ENCODE assay signal across 8 mouse cellular contexts in genomic region chr5:52470551-52470950, GRCm38 (mm10). TPM values are rescaled to one million over a fixed set of nuclear protein-coding genes. Genes with fewer than 3 reads are reported as not detected.
DNase-seq lines count a peak whose midpoint lies in the region; ATAC-seq and TF ChIP-seq lines count a peak whose summit lies in the region.

No protein-coding gene starts in this region.

- H3K9ac ChIP-seq in lung, embryonic 14.5 days = no peak overlapping the region; the same call in 1 of the 2 replicates
- peak overlapping the region; percentile 94 for H3K9ac ChIP-seq in forebrain, embryonic 14.5 days (ENCODE audit: low read length)
- no peak overlapping the region for H3K9ac ChIP-seq in limb, embryonic 12.5 days (replicated peaks)

- H3K4me1 ChIP-seq in lung, embryonic 14.5 days (ENCODE audit: insufficient read depth) = no peaks in the 10 kb centered on the region
- peaks cover 3% of the 10 kb centered on the region; the same call in 1 of the 2 replicates for H3K4me1 ChIP-seq in forebrain, embryonic 14.5 days (ENCODE audit: control insufficient read depth, insufficient read depth, low read length)
- no peaks in the 10 kb centered on the region for H3K4me1 ChIP-seq in limb, embryonic 12.5 days (replicated peaks)
- peaks cover 10% of the 10 kb centered on the region for H3K4me1 ChIP-seq in olfactory bulb, adult 2 months (ENCODE audit: control insufficient read depth, insufficient read depth, low read length)
- no peaks in the 10 kb centered on the region; the same call in 1 of the 2 replicates for H3K4me1 ChIP-seq in thymus, adult 2 months (replicated peaks; ENCODE audit: control insufficient read depth, insufficient read depth, low read length)

- intact Hi-C loops in left cerebral cortex, postnatal 36 days (cut with DNase I) = loop anchor here (2.0 to 5.0 kb wide), 2 partner anchors 78 to 282 kb away; no protein-coding TSS in a partner anchor

- TF ChIP-seq CTCF in lung, embryonic 14.5 days (IDR thresholded peaks at IDR 0.05; ENCODE audit: low read depth) = no peak
- no peak for TF ChIP-seq CTCF in olfactory bulb, adult 2 months (IDR thresholded peaks at IDR 0.05; ENCODE audit: insufficient read depth, low read depth, low read length)
- no peak for TF ChIP-seq CTCF in thymus, adult 2 months (IDR thresholded peaks at IDR 0.05; ENCODE audit: borderline replicate concordance, control insufficient read depth, extremely low read depth, insufficient read depth, low read length, poor library complexity)

- no peaks in the 10 kb centered on the region for H3K9me3 ChIP-seq in lung, embryonic 14.5 days (ENCODE audit: low read depth, low read length)
- H3K9me3 ChIP-seq in forebrain, embryonic 14.5 days (replicated peaks; ENCODE audit: control insufficient read depth, low read length) = peaks cover 2% of the 10 kb centered on the region; the same call in 1 of the 2 replicates
- H3K9me3 ChIP-seq in limb, embryonic 12.5 days = no peaks in the 10 kb centered on the region

- 0 out of 2 replicates have a peak, but pooled peaks cover 7% of the 10 kb centered on the region for H3K27me3 ChIP-seq in lung, embryonic 14.5 days (ENCODE audit: insufficient read depth, low read length)
- no peaks in the 10 kb centered on the region for H3K27me3 ChIP-seq in forebrain, embryonic 14.5 days (replicated peaks; ENCODE audit: control insufficient read depth, insufficient read depth, low read length)
- peaks cover 35% of the 10 kb centered on the region for H3K27me3 ChIP-seq in limb, embryonic 12.5 days
- no peaks in the 10 kb centered on the region for H3K27me3 ChIP-seq in thymus, adult 2 months (ENCODE audit: control insufficient read depth, insufficient read depth, low read length)

- no peaks in the 10 kb centered on the region for H3K36me3 ChIP-seq in lung, embryonic 14.5 days (ENCODE audit: insufficient read depth)
- H3K36me3 ChIP-seq in forebrain, embryonic 14.5 days (ENCODE audit: control insufficient read depth, insufficient read depth, low read length) = no peaks in the 10 kb centered on the region
- no peaks in the 10 kb centered on the region for H3K36me3 ChIP-seq in limb, embryonic 12.5 days
- H3K36me3 ChIP-seq in thymus, adult 2 months (ENCODE audit: control insufficient read depth, insufficient read depth, low read length) = no peaks in the 10 kb centered on the region

- H3K4me3 ChIP-seq in lung, embryonic 14.5 days (ENCODE audit: low read depth, low read length) = peak overlapping the region; percentile 60
- H3K4me3 ChIP-seq in forebrain, embryonic 14.5 days (ENCODE audit: low read depth, low read length) = peak overlapping the region; percentile 67
- H3K4me3 ChIP-seq in limb, embryonic 12.5 days (replicated peaks) = peak overlapping the region; percentile 61
- peak overlapping the region; percentile 77 for H3K4me3 ChIP-seq in olfactory bulb, adult 2 months (ENCODE audit: insufficient read depth, low read depth, low read length)
- H3K4me3 ChIP-seq in thymus, adult 2 months (ENCODE audit: control insufficient read depth, insufficient read depth, low read length) = no peak overlapping the region

- 45% methylated on average over 5 of the region's 5 CpGs for WGBS in lung, embryonic 14.5 days
- 46% methylated on average over 5 of the region's 5 CpGs for WGBS in forebrain, embryonic 14.5 days
- WGBS in limb, embryonic 12.5 days = 50% methylated on average over 5 of the region's 5 CpGs
- 57% methylated on average over 5 of the region's 5 CpGs for WGBS in olfactory bulb, adult 2 months
- WGBS in thymus, adult 2 months = 73% methylated on average over 5 of the region's 5 CpGs

- ATAC-seq in lung, embryonic 14.5 days (ENCODE audit: insufficient read depth) = peak; percentile 13; the same call in 1 of the 2 replicates
- ATAC-seq in forebrain, embryonic 14.5 days = peak; percentile 22; the same call in 1 of the 2 replicates
- no peak for ATAC-seq in limb, embryonic 12.5 days (ENCODE audit: insufficient number of reproducible peaks, insufficient read depth, low FRiP score, low TSS enrichment, low read depth)

- no peak for TF ChIP-seq POLR2A in olfactory bulb, adult 2 months (IDR thresholded peaks at IDR 0.05; ENCODE audit: insufficient read depth, low read depth, low read length)
- TF ChIP-seq POLR2A in thymus, adult 2 months (IDR thresholded peaks at IDR 0.05; ENCODE audit: control insufficient read depth, extremely low read depth, insufficient read depth, low read length, poor library complexity) = no peak

- no peak overlapping the region for H3K27ac ChIP-seq in lung, embryonic 14.5 days (ENCODE audit: low read depth)
- no peak overlapping the region for H3K27ac ChIP-seq in forebrain, embryonic 14.5 days (ENCODE audit: low read depth, low read length)
- H3K27ac ChIP-seq in limb, embryonic 12.5 days = no peak overlapping the region
- H3K27ac ChIP-seq in olfactory bulb, adult 2 months (ENCODE audit: insufficient read depth, low read depth, low read length) = peak overlapping the region; percentile 90; the same call in 1 of the 2 replicates
- no peak overlapping the region for H3K27ac ChIP-seq in thymus, adult 2 months (ENCODE audit: control insufficient read depth, insufficient read depth, low read length)

- peak overlapping the region; percentile 87 for H3K4me2 ChIP-seq in lung, embryonic 14.5 days
- H3K4me2 ChIP-seq in forebrain, embryonic 14.5 days (ENCODE audit: low read length) = peak overlapping the region; percentile 78
- H3K4me2 ChIP-seq in limb, embryonic 12.5 days = peak overlapping the region; percentile 96

- no peak for DNase-seq in lung, embryonic 14.5 days
- no peak for DNase-seq in lung, postnatal 10 days
- DNase-seq in forebrain, embryonic 14.5 days (ENCODE audit: low spot score) = no peak
- no peak for DNase-seq in thymus, adult 2 months
- DNase-seq in left cerebral cortex, postnatal 36 days (ENCODE audit: low spot score in 2 of 2) = no peak
- DNase-seq in adrenal gland, postnatal 4 days (ENCODE audit: low spot score in 2 of 2) = no peak

RNA-seq across cellular contexts. Expression of gene Ccdc149, which starts 0.8 kb away (rescaled TPM):
- polyA plus RNA-seq in lung, embryonic 14.5 days (2014; fragmentation: Nextera tagmentation; extraction: Ambion mirVana) = 2.8 and 2.9 TPM in 2 replicates
- polyA plus RNA-seq in forebrain, embryonic 14.5 days (2014; fragmentation: Nextera tagmentation; extraction: Ambion mirVana) = 8.5 and 9.6 TPM in 2 replicates
- polyA plus RNA-seq in limb, embryonic 12.5 days (2016; fragmentation: Nextera tagmentation; extraction: Ambion mirVana) = 1.1 and 1.2 TPM in 2 replicates
- polyA plus RNA-seq in olfactory bulb, adult 2 months (2012; ENCODE audit: insufficient read depth, insufficient read length, low replicate concordance, missing spikeins) = not detected in 2 replicates
- 0.20 and 0.30 TPM in 2 replicates for polyA plus RNA-seq in thymus, adult 2 months (2012; rRNA removed)
- 10 to 100 TPM; 65.0 to 73.3 TPM for total RNA-seq in left cerebral cortex, postnatal 36 days (2021)
- total RNA-seq in adrenal gland, postnatal 4 days (2021) = 1 to 10 TPM; 7.9 to 8.2 TPM
